Mouse (Mus musculus): ENCODE measurements at regions not wholly inside any gene's neighbourhood (a gene's known extent, or its start where the extent isn't known, plus 50 kb on each side); places are given as distances from the start of the nearest gene placed in this dataset.

GRCm38 (mm10) chr10:56920711-56921672 is 543.9 kb downstream of the Gja1 start:
- WGBS: 56% methylated on average over 20 of the region's 20 CpGs
- Histone ChIP-seq H3K36me3 (no peaks in the 10 kb centered on the region), H3K9ac (no peak overlapping the region), H3K27me3 (no peaks in the 10 kb centered on the region), H3K4me2 (no peak overlapping the region), H3K27ac (no peak overlapping the region), H3K9me3 (no peaks in the 10 kb centered on the region), H3K4me3 (no peak overlapping the region), H3K4me1 (replicated peaks) (peaks cover 6% of the 10 kb centered on the region; the same call in 1 of the 2 replicates)
- no peak for ATAC-seq (ENCODE audit: low FRiP score)

- Histone ChIP-seq H3K27me3 (no peaks in the 10 kb centered on the region), H3K9me3 (no peaks in the 10 kb centered on the region), H3K4me1 (replicated peaks) (no peaks in the 10 kb centered on the region), H3K4me2 (no peak overlapping the region), H3K36me3 (no peaks in the 10 kb centered on the region), H3K4me3 (no peak overlapping the region), H3K27ac (no peak overlapping the region), H3K9ac (no peak overlapping the region)
- 80% methylated on average over 4 of the region's 4 CpGs for WGBS
- ATAC-seq (ENCODE audit: low FRiP score): no peak
Measured at GRCm38 (mm10) chr10:56935174-56935573, 551.0 kb upstream of the Hsf2 start.

GRCm38 (mm10) chr10:56941972-56942371 is 544.2 kb upstream of the Hsf2 start:
- WGBS: 54% methylated on average over 4 of the region's 4 CpGs
- Histone ChIP-seq H3K27ac (no peak overlapping the region), H3K9me3 (no peaks in the 10 kb centered on the region), H3K36me3 (no peaks in the 10 kb centered on the region), H3K9ac (no peak overlapping the region), H3K4me1 (replicated peaks) (no peaks in the 10 kb centered on the region), H3K4me3 (no peak overlapping the region), H3K4me2 (no peak overlapping the region), H3K27me3 (no peaks in the 10 kb centered on the region)
- no peak for ATAC-seq (ENCODE audit: low FRiP score)

GRCm38 (mm10) chr10:56944434-56945145 is 541.6 kb upstream of the Hsf2 start:
- 88% methylated on average over 5 of the region's 5 CpGs for WGBS
- Histone ChIP-seq H3K4me3 (no peak overlapping the region), H3K36me3 (no peaks in the 10 kb centered on the region), H3K4me1 (replicated peaks) (no peaks in the 10 kb centered on the region), H3K27me3 (no peaks in the 10 kb centered on the region), H3K4me2 (no peak overlapping the region), H3K9me3 (no peaks in the 10 kb centered on the region), H3K9ac (no peak overlapping the region), H3K27ac (no peak overlapping the region)
- ATAC-seq (ENCODE audit: low FRiP score): no peak

- ATAC-seq (ENCODE audit: low FRiP score): no peak
- WGBS: 94% methylated on average over 2 of the region's 2 CpGs
- Histone ChIP-seq H3K9ac (no peak overlapping the region), H3K4me1 (replicated peaks) (no peaks in the 10 kb centered on the region), H3K4me3 (no peak overlapping the region), H3K9me3 (no peaks in the 10 kb centered on the region), H3K36me3 (no peaks in the 10 kb centered on the region), H3K27me3 (no peaks in the 10 kb centered on the region), H3K27ac (no peak overlapping the region), H3K4me2 (no peak overlapping the region)
Measured at GRCm38 (mm10) chr10:56956728-56957127, 529.5 kb upstream of the Hsf2 start.

GRCm38 (mm10) chr10:56962096-56962807 is 523.9 kb upstream of the Hsf2 start:
- Histone ChIP-seq H3K9ac (no peak overlapping the region), H3K4me2 (no peak overlapping the region), H3K9me3 (no peaks in the 10 kb centered on the region), H3K4me3 (no peak overlapping the region), H3K36me3 (no peaks in the 10 kb centered on the region), H3K27ac (no peak overlapping the region), H3K4me1 (replicated peaks) (no peaks in the 10 kb centered on the region), H3K27me3 (no peaks in the 10 kb centered on the region)
- ATAC-seq (ENCODE audit: low FRiP score): no peak
- WGBS: 82% methylated on average over 4 of the region's 4 CpGs

GRCm38 (mm10) chr10:56963215-56963614 is 523.0 kb upstream of the Hsf2 start:
- 82% methylated on average over 3 of the region's 3 CpGs for WGBS
- Histone ChIP-seq H3K27me3 (no peaks in the 10 kb centered on the region), H3K4me2 (no peak overlapping the region), H3K4me1 (replicated peaks) (no peaks in the 10 kb centered on the region), H3K27ac (no peak overlapping the region), H3K4me3 (no peak overlapping the region), H3K9me3 (no peaks in the 10 kb centered on the region), H3K36me3 (no peaks in the 10 kb centered on the region), H3K9ac (no peak overlapping the region)
- ATAC-seq (ENCODE audit: low FRiP score): no peak

- no peak overlapping the region for H3K4me2 ChIP-seq
- no peak overlapping the region for H3K9ac ChIP-seq
- WGBS: 93% methylated on average over 1 of the region's 1 CpGs
- no peaks in the 10 kb centered on the region for H3K36me3 ChIP-seq
- no peaks in the 10 kb centered on the region for H3K4me1 ChIP-seq (replicated peaks)
- no peaks in the 10 kb centered on the region for H3K9me3 ChIP-seq
- ATAC-seq (ENCODE audit: low FRiP score): no peak
- H3K27me3 ChIP-seq: no peaks in the 10 kb centered on the region
- no peak overlapping the region for H3K27ac ChIP-seq
- no peak overlapping the region for H3K4me3 ChIP-seq
Measured at GRCm38 (mm10) chr10:56968913-56969312, 517.3 kb upstream of the Hsf2 start.

- Histone ChIP-seq H3K4me2 (no peak overlapping the region), H3K4me1 (replicated peaks) (no peaks in the 10 kb centered on the region), H3K9ac (no peak overlapping the region), H3K36me3 (no peaks in the 10 kb centered on the region), H3K4me3 (no peak overlapping the region), H3K27me3 (no peaks in the 10 kb centered on the region), H3K9me3 (no peaks in the 10 kb centered on the region), H3K27ac (no peak overlapping the region)
- WGBS: 77% methylated on average over 5 of the region's 5 CpGs
- ATAC-seq (ENCODE audit: low FRiP score): no peak
Measured at GRCm38 (mm10) chr10:56974812-56975211, 511.4 kb upstream of the Hsf2 start.

- H3K9ac ChIP-seq: no peak overlapping the region
- ATAC-seq (ENCODE audit: low FRiP score): no peak
- H3K27me3 ChIP-seq: no peaks in the 10 kb centered on the region
- 57% methylated on average over 3 of the region's 3 CpGs for WGBS
- H3K4me2 ChIP-seq: no peak overlapping the region
- H3K36me3 ChIP-seq: no peaks in the 10 kb centered on the region
- H3K27ac ChIP-seq: no peak overlapping the region
- H3K9me3 ChIP-seq: no peaks in the 10 kb centered on the region
- H3K4me3 ChIP-seq: no peak overlapping the region
- H3K4me1 ChIP-seq (replicated peaks): no peaks in the 10 kb centered on the region
Measured at GRCm38 (mm10) chr10:56979601-56980000, 506.6 kb upstream of the Hsf2 start.

- no peak overlapping the region for H3K9ac ChIP-seq
- H3K36me3 ChIP-seq: no peaks in the 10 kb centered on the region
- H3K9me3 ChIP-seq: no peaks in the 10 kb centered on the region
- H3K27me3 ChIP-seq: no peaks in the 10 kb centered on the region
- H3K4me2 ChIP-seq: no peak overlapping the region
- WGBS: 81% methylated on average over 3 of the region's 3 CpGs
- no peaks in the 10 kb centered on the region for H3K4me1 ChIP-seq (replicated peaks)
- H3K27ac ChIP-seq: no peak overlapping the region
- no peak for ATAC-seq (ENCODE audit: low FRiP score)
- H3K4me3 ChIP-seq: no peak overlapping the region
Measured at GRCm38 (mm10) chr10:56980821-56981220, 505.4 kb upstream of the Hsf2 start.

GRCm38 (mm10) chr10:56982526-56983190 is 503.5 kb upstream of the Hsf2 start:
- Histone ChIP-seq H3K4me2 (no peak overlapping the region), H3K36me3 (no peaks in the 10 kb centered on the region), H3K9me3 (no peaks in the 10 kb centered on the region), H3K27me3 (no peaks in the 10 kb centered on the region), H3K9ac (no peak overlapping the region), H3K27ac (no peak overlapping the region), H3K4me3 (no peak overlapping the region), H3K4me1 (replicated peaks) (no peaks in the 10 kb centered on the region)
- no peak for ATAC-seq (ENCODE audit: low FRiP score)
- 71% methylated on average over 8 of the region's 8 CpGs for WGBS

Measured in hindbrain, embryonic 13.5 days (tissue).